Mouse (Mus musculus) midbrain, postnatal 0 days (tissue): Measurements from ENCODE around the gene Nlrp6. TPM values are rescaled to one million over a fixed set of nuclear protein-coding genes. Genes with fewer than 3 reads are reported as not detected.

Source experiments
- ATAC-seq: fragments of 200-750 bp; cut with Nextera tagmentation; 2 replicates; pipeline ENCODE4 v1.8.0; 2017; ENCODE audit warnings: moderate number of reproducible peaks, mild to moderate bottlenecking, moderate TSS enrichment, moderate library complexity; ENCODE audit not compliant: low FRiP score
- DNase-seq: peaks from one replicate; pipeline ENCODE4 v3.0.0-alpha.2; 2015; ENCODE audit warnings: low spot score
- H3K27ac ChIP-seq: fragments of 300-500 bp; sonication (generic); 2 replicates; pipeline ENCODE4 v1.5.1; 2014; ENCODE audit warnings: low read depth, mild to moderate bottlenecking, low read length, mixed read lengths
- H3K27me3 ChIP-seq: fragments of 300-500 bp; sonication (generic); 2 replicates; pipeline ENCODE4 v1.6.1; 2014; ENCODE audit warnings: low read length, control low read depth, mixed read lengths; ENCODE audit not compliant: insufficient read depth
- H3K36me3 ChIP-seq: fragments of 300-500 bp; sonication (generic); 2 replicates; pipeline ENCODE4 v1.6.1; 2014; ENCODE audit warnings: low read length, control low read depth, mixed read lengths; ENCODE audit not compliant: insufficient read depth
- H3K4me1 ChIP-seq: fragments of 300-500 bp; sonication (generic); 2 replicates; pipeline ENCODE4 v1.6.1; 2014; ENCODE audit warnings: mild to moderate bottlenecking, control low read depth, antibody characterized with exemption, low read length, mixed read lengths; ENCODE audit not compliant: insufficient read depth
- H3K4me2 ChIP-seq: fragments of 300-500 bp; sonication (generic); 2 replicates; pipeline ENCODE4 v1.6.1; 2014; ENCODE audit warnings: low read depth, mild to moderate bottlenecking, low read length, mixed read lengths; ENCODE audit not compliant: poor library complexity, severe bottlenecking
- H3K4me3 ChIP-seq: fragments of 300-500 bp; sonication (generic); 2 replicates; pipeline ENCODE4 v1.5.1; 2014; ENCODE audit warnings: low read depth, mild to moderate bottlenecking, low read length, moderate library complexity
- H3K9ac ChIP-seq: fragments of 300-500 bp; sonication (generic); replicated peaks from 2 replicates; pipeline ENCODE4 v1.6.1; 2014; ENCODE audit warnings: mild to moderate bottlenecking, low read length, moderate library complexity, mixed read lengths; ENCODE audit not compliant: poor library complexity, severe bottlenecking
- H3K9me3 ChIP-seq: fragments of 300-500 bp; sonication (generic); 2 replicates; pipeline ENCODE4 v1.6.1; 2016; ENCODE audit warnings: low read length, control low read depth
- CTCF ChIP-seq: IDR thresholded peaks from 2 replicates; pipeline ENCODE4 v1.5.1; 2016; ENCODE audit warnings: antibody characterized with exemption, mild to moderate bottlenecking
- WGBS: fragments of 180-500 bp; shearing (Covaris S2); extraction: QIAGEN DNeasy Blood & Tissue Kit; methylation state at CpG from one replicate; pipeline ENCODE4 v1.1.7; 2014; 5-methylcytosine and 5-hydroxymethylcytosine counted together
- polyA plus RNA-seq: library from polyadenylated mRNA; unstranded; fragments of >200 nt; fragmentation: Nextera tagmentation; extraction: Ambion mirVana; gene quantifications from 2 replicates; pipeline ENCODE4 v1.2.1, GENCODE M21; 2015
- total RNA-seq: library from RNA; depleted of rRNA; stranded (reverse); fragments of >200 nt; gene quantifications from 2 replicates; pipeline ENCODE4 v1.2.3, GENCODE M21; 2014

The Nlrp6 gene
- total and polyA plus RNA-seq, 2 experiments from 2014 or later = 0.82 to 0.99 TPM

GRCm38 (mm10) chr7:140919911-140920310 is 791 bp upstream of the Nlrp6 start:
- ATAC-seq (no peak), DNase-seq (no peak)
- no peak overlapping the region for H3K4me3 ChIP-seq
- WGBS = 81% methylated on average over 4 of the region's 4 CpGs
- H3K9me3 ChIP-seq = no peaks in the 10 kb centered on the region
- H3K27me3 ChIP-seq = peaks cover 55% of the 10 kb centered on the region
- H3K36me3 ChIP-seq = no peaks in the 10 kb centered on the region
- H3K9ac ChIP-seq = no peak overlapping the region
- no peak overlapping the region for H3K27ac ChIP-seq
- H3K4me2 ChIP-seq = no peak overlapping the region
- H3K4me1 ChIP-seq = peaks cover 9% of the 10 kb centered on the region; the same call in 1 of the 2 replicates
- TF ChIP-seq CTCF = no peak

DNA sequence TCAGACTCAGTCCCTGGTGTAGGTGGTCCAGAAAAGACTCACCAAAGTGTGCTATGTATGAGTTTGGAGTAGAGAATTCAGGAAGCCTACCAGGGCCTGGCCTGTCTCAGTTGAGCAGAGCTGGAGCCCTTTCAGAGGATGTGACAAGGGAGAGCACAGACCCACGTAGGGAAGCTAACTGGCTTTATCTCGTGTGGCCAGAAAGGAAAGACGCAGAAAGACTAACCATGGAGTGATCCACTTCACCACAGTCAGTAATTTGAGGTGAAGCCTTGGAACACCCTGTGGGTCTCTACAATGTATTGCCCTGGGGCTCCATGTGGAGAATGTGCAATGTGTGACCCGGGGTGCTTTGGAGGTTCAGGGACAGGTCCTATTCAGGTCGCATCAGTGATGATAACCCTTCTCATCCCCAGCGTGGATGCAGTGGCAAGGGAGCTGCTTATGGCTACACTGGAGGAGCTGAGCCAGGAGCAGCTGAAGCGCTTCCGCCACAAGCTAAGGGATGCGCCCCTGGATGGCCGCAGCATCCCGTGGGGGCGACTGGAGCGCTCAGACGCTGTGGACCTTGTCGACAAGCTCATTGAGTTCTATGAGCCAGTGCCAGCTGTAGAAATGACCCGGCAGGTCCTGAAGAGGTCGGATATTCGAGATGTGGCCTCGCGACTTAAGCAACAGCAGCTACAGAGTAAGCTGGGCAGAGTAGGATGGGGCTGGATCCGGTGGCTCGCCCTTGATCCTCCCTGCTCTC is 698 bp downstream of the Nlrp6 start:
- ATAC-seq (no peak), DNase-seq (no peak)
- Histone ChIP-seq H3K27ac (no peak overlapping the region), H3K36me3 (no peaks in the 10 kb centered on the region), H3K4me1 (peaks cover 9% of the 10 kb centered on the region; the same call in 1 of the 2 replicates), H3K9me3 (no peaks in the 10 kb centered on the region), H3K9ac (no peak overlapping the region), H3K4me2 (peak overlapping the region; percentile 80; the same call in 1 of the 2 replicates), H3K4me3 (peak overlapping the region; percentile 40; the same call in 1 of the 2 replicates), H3K27me3 (peaks cover 60% of the 10 kb centered on the region)
- no peak for TF ChIP-seq CTCF
- WGBS = 27% methylated on average over 22 of the region's 22 CpGs

GRCm38 (mm10) chr7:140922398-140923069 is 1.8 kb downstream of the Nlrp6 start:
- Histone ChIP-seq H3K9ac (peak overlapping the region; percentile 25), H3K4me2 (peak overlapping the region; percentile 80), H3K9me3 (no peaks in the 10 kb centered on the region), H3K27me3 (peaks cover 60% of the 10 kb centered on the region), H3K36me3 (no peaks in the 10 kb centered on the region), H3K4me3 (peak overlapping the region; percentile 40), H3K27ac (no peak overlapping the region), H3K4me1 (peaks cover 9% of the 10 kb centered on the region; the same call in 1 of the 2 replicates)
- 0 out of 2 replicates have a peak, but pooled peaks have one; percentile 54 for ATAC-seq
- WGBS = under 1% methylated on average over 49 of the region's 49 CpGs
- TF ChIP-seq CTCF = no peak
- peak; percentile 45 for DNase-seq

DNA sequence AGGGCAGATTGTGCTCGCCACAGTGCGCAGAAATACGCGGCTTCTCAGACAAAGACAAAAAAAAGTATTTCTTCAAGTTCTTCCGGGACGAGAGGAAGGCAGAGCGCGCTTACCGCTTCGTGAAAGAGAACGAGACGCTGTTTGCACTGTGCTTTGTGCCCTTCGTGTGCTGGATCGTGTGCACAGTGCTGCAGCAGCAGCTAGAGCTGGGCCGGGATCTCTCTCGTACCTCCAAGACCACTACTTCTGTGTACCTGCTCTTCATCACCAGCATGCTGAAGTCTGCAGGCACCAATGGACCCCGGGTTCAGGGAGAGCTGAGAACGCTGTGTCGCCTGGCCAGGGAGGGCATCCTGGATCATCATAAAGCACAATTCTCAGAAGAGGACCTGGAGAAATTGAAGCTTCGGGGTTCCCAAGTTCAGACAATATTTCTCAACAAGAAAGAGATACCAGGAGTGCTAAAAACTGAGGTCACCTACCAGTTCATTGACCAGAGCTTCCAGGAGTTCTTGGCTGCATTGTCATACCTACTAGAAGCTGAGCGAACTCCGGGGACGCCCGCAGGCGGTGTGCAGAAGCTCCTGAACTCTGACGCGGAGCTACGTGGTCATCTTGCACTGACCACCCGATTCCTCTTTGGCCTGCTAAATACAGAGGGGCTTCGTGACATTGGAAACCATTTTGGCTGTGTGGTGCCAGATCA is 2.5 kb downstream of the Nlrp6 start:
- H3K9ac ChIP-seq = peak overlapping the region; percentile 25; the same call in 1 of the 2 replicates
- peak overlapping the region; percentile 40 for H3K4me3 ChIP-seq
- H3K4me2 ChIP-seq = peak overlapping the region; percentile 80
- no peak overlapping the region for H3K27ac ChIP-seq
- WGBS = 22% methylated on average over 30 of the region's 30 CpGs
- DNase-seq = no peak
- TF ChIP-seq CTCF = no peak
- no peaks in the 10 kb centered on the region for H3K9me3 ChIP-seq
- no peak for ATAC-seq
- no peaks in the 10 kb centered on the region for H3K36me3 ChIP-seq
- H3K27me3 ChIP-seq = peaks cover 60% of the 10 kb centered on the region
- H3K4me1 ChIP-seq = peaks cover 9% of the 10 kb centered on the region; the same call in 1 of the 2 replicates

DNA sequence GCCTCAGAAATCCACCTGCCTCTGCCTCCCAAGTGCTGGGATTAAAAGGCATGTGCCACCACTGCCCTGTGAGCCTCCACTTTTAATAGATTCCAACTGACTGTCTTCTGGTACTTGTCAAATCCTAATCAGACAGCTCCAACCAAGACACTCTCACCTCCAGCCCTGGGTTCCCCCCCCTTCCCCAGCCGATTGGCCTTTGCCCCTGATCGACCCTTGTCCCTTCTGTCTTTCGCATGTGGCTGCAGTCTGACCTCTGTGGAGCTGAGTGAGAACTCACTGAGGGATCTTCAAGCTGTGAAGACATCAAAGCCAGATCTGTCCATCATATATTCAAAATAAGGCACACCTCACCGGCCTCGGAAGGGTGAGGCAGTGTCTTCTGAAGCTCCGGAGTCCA is 6.5 kb downstream of the Nlrp6 start:
- 91% methylated on average over 6 of the region's 6 CpGs for WGBS
- Histone ChIP-seq H3K9ac (no peak overlapping the region), H3K4me3 (no peak overlapping the region), H3K36me3 (no peaks in the 10 kb centered on the region), H3K27me3 (peaks cover 33% of the 10 kb centered on the region), H3K9me3 (no peaks in the 10 kb centered on the region), H3K27ac (no peak overlapping the region), H3K4me1 (peaks cover 5% of the 10 kb centered on the region; the same call in 1 of the 2 replicates), H3K4me2 (no peak overlapping the region)
- DNase-seq (no peak), ATAC-seq (no peak)
- no peak for TF ChIP-seq CTCF
